Mouse (Mus musculus): ENCODE results near the gene Prkca.

DNA sequence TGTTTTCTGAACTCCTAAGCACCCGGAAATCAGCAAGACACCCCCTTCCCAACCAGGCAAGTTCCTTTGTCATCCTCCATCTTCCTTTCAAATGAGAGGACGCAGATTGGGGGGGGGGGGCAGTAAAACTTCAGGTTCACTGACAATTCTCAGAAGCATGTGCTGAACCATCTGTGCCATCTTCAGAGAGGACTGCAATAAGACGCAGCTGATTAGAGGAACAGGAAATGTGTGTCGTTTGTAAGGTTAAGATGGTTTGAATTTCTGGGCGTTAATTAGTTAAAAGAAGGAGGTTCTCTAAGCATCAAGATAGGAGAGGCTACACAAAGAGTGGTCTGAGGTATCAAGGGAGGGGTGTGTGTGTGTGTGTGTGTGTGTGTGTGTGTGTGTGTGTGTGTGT lies 94.2 kb downstream of the Prkca start:
- TF ChIP-seq CTCF (IDR thresholded peaks at IDR 0.05; ENCODE audit: control insufficient read depth, insufficient read depth, insufficient read length) (no peak), MYOD1 (IDR thresholded peaks at IDR 0.05; ENCODE audit: control insufficient read depth, insufficient read length, low read depth) (no peak), MYOG (IDR thresholded peaks at IDR 0.05; ENCODE audit: control insufficient read depth, extremely low read depth, insufficient read length) (no peak), MAX (IDR thresholded peaks at IDR 0.05) (no peak)
